In the genomic region with DNA sequence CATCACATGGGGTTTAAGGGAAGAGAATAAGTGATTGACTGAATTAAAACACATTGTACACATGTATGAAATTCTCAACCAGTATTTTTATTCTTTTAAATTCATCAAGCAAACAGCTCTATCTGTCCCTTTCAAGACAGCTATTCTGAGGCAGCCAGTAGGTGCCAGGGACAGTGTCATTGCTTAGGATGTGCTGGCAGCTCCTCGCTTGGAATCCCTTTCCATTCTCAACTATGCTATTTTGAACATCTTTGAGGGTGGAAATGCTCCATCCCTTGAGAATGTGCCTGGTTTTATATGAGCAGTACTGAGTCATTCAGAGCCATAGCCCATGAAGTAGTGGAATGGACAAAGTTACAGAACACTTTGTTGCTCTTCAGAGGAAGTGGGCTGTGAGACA, we compare ENCODE assay signal across 15 mouse cellular contexts.
"Had no signal": no experiment of that assay in that cellular context is flagged by ENCODE, and none has a peak within 500 bp of the region (broad histone marks: within the 10 kb centered on the region; RNA-seq: fewer than 3 reads in every experiment).

No protein-coding gene starts in this region.

- H3K4me3 ChIP-seq: kidney, embryonic 15.5 days; limb, embryonic 10.5 days; liver, embryonic 15.5 days; midbrain, embryonic 10.5 days; myocyte; neural tube, embryonic 15.5 days; stomach, embryonic 15.5 days had no signal

- DNase-seq: kidney, adult 18-20 months; kidney, postnatal 14 days; lung, embryonic 14.5 days; lung, postnatal 10 days; lung, postnatal 4 days; midbrain, embryonic 14.5 days; thymus, postnatal 36 days had no signal

- ATAC-seq: hindbrain, postnatal 0 days had no signal

- H3K4me1 ChIP-seq: kidney, embryonic 15.5 days; limb, embryonic 10.5 days; liver, embryonic 15.5 days; midbrain, embryonic 10.5 days; neural tube, embryonic 15.5 days; stomach, embryonic 15.5 days had no signal
